Comparison of ENCODE assay signal across 8 mouse cellular contexts in the genomic region with DNA sequence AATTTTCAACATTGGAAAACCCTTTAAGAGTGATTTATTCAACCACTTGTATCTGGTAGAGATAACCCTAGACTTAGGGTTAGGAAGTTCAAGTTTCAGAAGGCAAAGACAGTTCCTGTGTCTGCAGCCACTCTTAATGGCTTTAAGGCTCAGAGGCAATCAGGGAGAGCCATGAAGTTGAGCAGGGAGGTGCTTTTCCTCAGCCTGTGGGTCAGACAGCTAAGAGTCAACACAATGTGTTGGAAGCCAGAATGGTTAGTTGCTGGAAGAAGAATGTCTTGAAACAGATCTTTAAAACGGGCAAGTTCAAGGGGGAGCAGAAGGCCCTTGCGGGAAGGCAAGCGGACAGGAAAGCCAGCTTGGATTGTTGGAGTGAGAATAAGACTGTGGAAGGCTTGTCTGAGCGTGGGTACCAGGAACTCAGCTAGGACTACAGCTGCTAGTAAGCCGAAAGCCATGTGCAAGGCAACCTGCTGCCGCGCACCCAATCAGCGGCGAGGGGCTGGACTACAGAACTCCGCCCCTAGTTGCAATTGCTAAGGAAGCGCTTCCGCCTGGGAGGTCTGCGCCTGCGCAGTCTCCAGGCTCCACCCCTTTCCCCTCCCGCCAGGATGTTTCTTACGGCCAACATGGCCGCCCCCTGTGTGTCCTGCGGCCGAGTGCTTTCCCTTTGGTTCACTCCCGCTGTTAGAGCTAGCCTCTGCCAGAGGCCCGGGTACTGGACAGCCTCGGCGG. TPM values are rescaled to one million over a fixed set of nuclear protein-coding genes. Genes with fewer than 3 reads are reported as not detected.
DNase-seq lines count a peak whose midpoint lies in the region; ATAC-seq and TF ChIP-seq lines count a peak whose summit lies in the region.

A gene (plus strand): TSS at position 571 of the 735 bp plus-strand sequence.

- H3K36me3 ChIP-seq in CH12.LX (replicated peaks in 1 of 2; ENCODE audit: control insufficient read depth in 1 of 2, insufficient read depth in 1 of 2, low read length in 1 of 2) = peaks cover 0 to 2% of the 10 kb centered on the region in 2 experiments
- no peaks in the 10 kb centered on the region for H3K36me3 ChIP-seq in forebrain, embryonic 11.5 days (ENCODE audit: control insufficient read depth, insufficient read depth, low read length)
- H3K36me3 ChIP-seq in heart, embryonic 16.5 days (ENCODE audit: control insufficient read depth, insufficient read depth) = no peaks in the 10 kb centered on the region
- H3K36me3 ChIP-seq in liver, embryonic 15.5 days (replicated peaks) = no peaks in the 10 kb centered on the region
- H3K36me3 ChIP-seq in neural tube, embryonic 12.5 days = no peaks in the 10 kb centered on the region

- no peaks in the 10 kb centered on the region for H3K27me3 ChIP-seq in CH12.LX (replicated peaks)
- no peaks in the 10 kb centered on the region for H3K27me3 ChIP-seq in forebrain, embryonic 11.5 days (ENCODE audit: control insufficient read depth, insufficient read depth, low read length)
- no peaks in the 10 kb centered on the region for H3K27me3 ChIP-seq in heart, embryonic 16.5 days (ENCODE audit: control insufficient read depth, insufficient read depth, low read length)
- no peaks in the 10 kb centered on the region for H3K27me3 ChIP-seq in liver, embryonic 15.5 days
- no peaks in the 10 kb centered on the region for H3K27me3 ChIP-seq in neural tube, embryonic 12.5 days (replicated peaks)

- no peak for TF ChIP-seq CTCF in CH12.LX (conservative IDR thresholded peaks at IDR 0.05 in 1 of 2, IDR thresholded peaks at IDR 0.05 in 1 of 2; ENCODE audit: low read depth in 2 of 2, low read length in 2 of 2)

- H3K27ac ChIP-seq in CH12.LX (ENCODE audit: insufficient read depth, low read depth) = peak within 1 kb of the TSS; percentile 16; the same call in 1 of the 2 replicates
- H3K27ac ChIP-seq in forebrain, embryonic 11.5 days (ENCODE audit: low read depth, low read length) = no peak within 1 kb of the TSS
- peak within 1 kb of the TSS; percentile 82 for H3K27ac ChIP-seq in heart, embryonic 16.5 days (ENCODE audit: low read length)
- peak within 1 kb of the TSS; percentile 57 for H3K27ac ChIP-seq in liver, embryonic 15.5 days (replicated peaks)
- H3K27ac ChIP-seq in neural tube, embryonic 12.5 days = peak within 1 kb of the TSS; percentile 15; the same call in 1 of the 2 replicates

- peaks cover 31% of the 10 kb centered on the region for H3K79me2 ChIP-seq in CH12.LX (replicated peaks; ENCODE audit: control insufficient read depth, extremely low read depth, insufficient read depth, poor library complexity, severe bottlenecking)

- no peak for TF ChIP-seq EP300 in CH12.LX (IDR thresholded peaks at IDR 0.05; ENCODE audit: low read length)

- dilution Hi-C loops in CH12.LX (cut with MboI; ENCODE audit: extremely low pct_ligation_motif_present, extremely low pct_unique_long_range_greater_than_20kb, low sequenced_read_pairs) = no loop called here

- H3K4me1 ChIP-seq in CH12.LX (ENCODE audit: control insufficient read depth in 1 of 2, insufficient read depth in 2 of 2) = peaks cover 3 to 25% of the 10 kb centered on the region in 2 experiments; a peak in 2 of 4 replicates
- H3K4me1 ChIP-seq in forebrain, embryonic 11.5 days (replicated peaks; ENCODE audit: control insufficient read depth, insufficient read depth, low read length) = no peaks in the 10 kb centered on the region
- H3K4me1 ChIP-seq in heart, embryonic 16.5 days (ENCODE audit: control insufficient read depth, insufficient read depth, low read length) = peaks cover 8% of the 10 kb centered on the region
- peaks cover 13% of the 10 kb centered on the region for H3K4me1 ChIP-seq in liver, embryonic 15.5 days (replicated peaks)
- peaks cover 6% of the 10 kb centered on the region for H3K4me1 ChIP-seq in neural tube, embryonic 12.5 days

- peak; percentile 88 for TF ChIP-seq POLR2A in CH12.LX (IDR thresholded peaks at IDR 0.05; ENCODE audit: low read depth, low read length)

- WGBS in forebrain, embryonic 11.5 days = under 1% methylated on average over 23 of the region's 23 CpGs
- WGBS in heart, embryonic 16.5 days = under 1% methylated on average over 23 of the region's 23 CpGs
- WGBS in liver, embryonic 15.5 days (ENCODE audit: insufficient replicate concordance) = under 1% methylated on average over 23 of the region's 23 CpGs
- under 1% methylated on average over 23 of the region's 23 CpGs for WGBS in neural tube, embryonic 12.5 days

- H3K9ac ChIP-seq in CH12.LX (ENCODE audit: insufficient read depth, low read depth) = peak within 1 kb of the TSS; percentile 72
- H3K9ac ChIP-seq in forebrain, embryonic 11.5 days (ENCODE audit: low read length) = peak within 1 kb of the TSS; percentile 86
- peak within 1 kb of the TSS; percentile 89 for H3K9ac ChIP-seq in heart, embryonic 16.5 days (ENCODE audit: low read length)
- H3K9ac ChIP-seq in liver, embryonic 15.5 days = peak within 1 kb of the TSS; percentile 75
- peak within 1 kb of the TSS; percentile 83 for H3K9ac ChIP-seq in neural tube, embryonic 12.5 days

- in situ Hi-C loops in CH12.LX (cut with MboI; ENCODE audit: low pct_ligation_motif_present, low pct_unique_long_range_greater_than_20kb, low sequenced_read_pairs) = no loop called here

- H3K4me2 ChIP-seq in CH12.LX (ENCODE audit: insufficient read depth, low read depth, poor library complexity, severe bottlenecking) = peak within 1 kb of the TSS; percentile 99
- peak within 1 kb of the TSS; percentile 65 for H3K4me2 ChIP-seq in forebrain, embryonic 11.5 days (ENCODE audit: low read depth, low read length, severe bottlenecking)
- H3K4me2 ChIP-seq in heart, embryonic 16.5 days (ENCODE audit: low read depth, low read length) = peak within 1 kb of the TSS; percentile 94
- H3K4me2 ChIP-seq in liver, embryonic 15.5 days = peak within 1 kb of the TSS; percentile 72
- peak within 1 kb of the TSS; percentile 70 for H3K4me2 ChIP-seq in neural tube, embryonic 12.5 days (replicated peaks)

- ATAC-seq in forebrain, embryonic 11.5 days (replicated peaks; ENCODE audit: low FRiP score) = peak; percentile 99
- peak; percentile 99 for ATAC-seq in heart, embryonic 16.5 days (replicated peaks; ENCODE audit: extremely low read depth, insufficient read depth, low FRiP score)
- peak; percentile 94 for ATAC-seq in liver, embryonic 15.5 days (ENCODE audit: insufficient read depth)
- ATAC-seq in neural tube, embryonic 12.5 days (ENCODE audit: low FRiP score, low read depth) = peak; percentile 99

- TF ChIP-seq RAD21 in CH12.LX (IDR thresholded peaks at IDR 0.05; ENCODE audit: low read depth, low read length) = no peak

- peak; percentile 95 for DNase-seq in CH12.LX (ENCODE audit: extremely low read depth)
- DNase-seq in c-Kit-positive CD71-positive TER-119-negative erythroid progenitor cells, embryonic 14.5 days (ENCODE audit: low read depth) = peak; percentile 91
- peak; percentile 98 for DNase-seq in forebrain, embryonic 11.5 days (ENCODE audit: low spot score)
- peak; percentile 97 to 98 for DNase-seq in kidney, postnatal 36 days
- DNase-seq in telencephalon, adult 2 months (ENCODE audit: low read depth, low spot score) = peak; percentile 97

- peak within 1 kb of the TSS; percentile 79 to 87 (median 85) for H3K4me3 ChIP-seq in CH12.LX (replicated peaks in 1 of 3; ENCODE audit: low read depth in 2 of 3, low read length in 2 of 3, poor library complexity in 1 of 3)
- peak within 1 kb of the TSS; percentile 93 for H3K4me3 ChIP-seq in forebrain, embryonic 11.5 days (ENCODE audit: low read depth, low read length)
- peak within 1 kb of the TSS; percentile 99 for H3K4me3 ChIP-seq in heart, embryonic 16.5 days (ENCODE audit: low read length)
- H3K4me3 ChIP-seq in liver, embryonic 15.5 days (replicated peaks) = peak within 1 kb of the TSS; percentile 90
- H3K4me3 ChIP-seq in neural tube, embryonic 12.5 days = peak within 1 kb of the TSS; percentile 95

- H3K9me3 ChIP-seq in CH12.LX (replicated peaks; ENCODE audit: low read length) = no peaks in the 10 kb centered on the region
- H3K9me3 ChIP-seq in forebrain, embryonic 11.5 days (ENCODE audit: control insufficient read depth, low read length) = no peaks in the 10 kb centered on the region
- no peaks in the 10 kb centered on the region for H3K9me3 ChIP-seq in heart, embryonic 16.5 days (replicated peaks; ENCODE audit: control insufficient read depth, low read length)
- no peaks in the 10 kb centered on the region for H3K9me3 ChIP-seq in liver, embryonic 15.5 days (replicated peaks)
- no peaks in the 10 kb centered on the region for H3K9me3 ChIP-seq in neural tube, embryonic 12.5 days

TF ChIP-seq in CH12.LX, 34 proteins besides CTCF, POLR2A, EP300 and RAD21 (continues in another document):
- TF ChIP-seq E2F4 (IDR thresholded peaks at IDR 0.05; ENCODE audit: insufficient replicate concordance, low read depth, low read length) (no peak), RCOR1 (conservative IDR thresholded peaks at IDR 0.05; ENCODE audit: low read depth, low read length) (no peak), CHD2 (IDR thresholded peaks at IDR 0.05; ENCODE audit: low read length) (no peak), MAX (IDR thresholded peaks at IDR 0.05; ENCODE audit: low read length) (peak; percentile 90), UBTF (IDR thresholded peaks at IDR 0.05; ENCODE audit: low read depth, low read length) (no peak), MEF2A (IDR thresholded peaks at IDR 0.05; ENCODE audit: borderline replicate concordance, low read depth, low read length) (no peak), USF2 (conservative IDR thresholded peaks at IDR 0.05; ENCODE audit: low read depth, low read length) (no peak), ZC3H11A (IDR thresholded peaks at IDR 0.05; ENCODE audit: low read depth, low read length) (no peak), MAFK (IDR thresholded peaks at IDR 0.05; ENCODE audit: insufficient replicate concordance, low read length) (no peak), HCFC1 (IDR thresholded peaks at IDR 0.05; ENCODE audit: low read depth, low read length) (peak; percentile 77), MAZ (IDR thresholded peaks at IDR 0.05; ENCODE audit: low read depth, low read length) (no peak), IRF4 (IDR thresholded peaks at IDR 0.05; ENCODE audit: low read depth, low read length) (no peak), POLR2AphosphoS2 (IDR thresholded peaks at IDR 0.05; ENCODE audit: low read depth, low read length) (no peak), BHLHE40 (IDR thresholded peaks at IDR 0.05; ENCODE audit: low read depth, low read length) (no peak), PAX5 (IDR thresholded peaks at IDR 0.05; ENCODE audit: low read length) (no peak), CHD1 (IDR thresholded peaks at IDR 0.05; ENCODE audit: low read depth, low read length) (no peak)

RNA-seq across cellular contexts. Expression of the gene that starts here (rescaled TPM):
- total RNA-seq in CH12.LX (2012; rRNA removed) = 105 and 111 TPM in 2 replicates
- total RNA-seq in CH12.LX (2014; rRNA removed) = 134 and 144 TPM in 2 replicates
- 89.9 and 98.6 TPM in 2 replicates for polyA plus RNA-seq in CH12.LX (2012; ENCODE audit: insufficient read length, low read depth)
- polyA plus RNA-seq in forebrain, embryonic 11.5 days (2014; fragmentation: Nextera tagmentation; extraction: Ambion mirVana) = 58.8 and 60.3 TPM in 2 replicates
- 71.7 and 79.6 TPM in 2 replicates for polyA plus RNA-seq in heart, embryonic 16.5 days (2015; fragmentation: Nextera tagmentation; extraction: Ambion mirVana)
- 23.0 and 24.2 TPM in 2 replicates for polyA plus RNA-seq in liver, embryonic 15.5 days (2015; fragmentation: Nextera tagmentation; extraction: Ambion mirVana)
- 40.3 and 41.6 TPM in 2 replicates for polyA plus RNA-seq in neural tube, embryonic 12.5 days (2016; fragmentation: Nextera tagmentation; extraction: Ambion mirVana)
